Mouse (Mus musculus): Measurements from ENCODE around the gene Ect2.

GRCm38 (mm10) chr3:27199120-27199519 is 45.4 kb upstream of the Ect2 start:
- TF ChIP-seq CTCF (IDR thresholded peaks at IDR 0.05; ENCODE audit: low read depth) (no peak), EP300 (optimal IDR thresholded peaks at IDR 0.05) (no peak)
